Mouse (Mus musculus) layer of hippocampus, adult 18-20 months (tissue): ENCODE results near the gene Otulin. TPM values are rescaled to one million over a fixed set of nuclear protein-coding genes. Genes with fewer than 3 reads are reported as not detected.

Experiments
- DNase-seq, 2 experiments: peaks; one replicate each; pipeline ENCODE4 v3.0.0; 2022; ENCODE audit warnings: low spot score in 2 of 2
- long read RNA-seq: library from polyadenylated mRNA; stranded (forward); transcript quantifications from one replicate; pipeline ENCODE4 v2.0.0, GENCODE M21; 2021
- total RNA-seq, 2 experiments: library from RNA; stranded (reverse); gene quantifications; 2 replicates each; pipeline ENCODE4 v1.2.3; 2021

Otulin gene
- 10 to 100 TPM; 20.7 to 21.4 TPM for total RNA-seq
- long read RNA-seq, transcript Otulin-201 (7 exons, 1,491 nt) = major isoform, 14 of 25 reads
- long read RNA-seq, partial matches to known transcripts = 0 of 25 reads
- long read RNA-seq, other reads (novel, unspliced or antisense) = 9 of 25 reads

DNA sequence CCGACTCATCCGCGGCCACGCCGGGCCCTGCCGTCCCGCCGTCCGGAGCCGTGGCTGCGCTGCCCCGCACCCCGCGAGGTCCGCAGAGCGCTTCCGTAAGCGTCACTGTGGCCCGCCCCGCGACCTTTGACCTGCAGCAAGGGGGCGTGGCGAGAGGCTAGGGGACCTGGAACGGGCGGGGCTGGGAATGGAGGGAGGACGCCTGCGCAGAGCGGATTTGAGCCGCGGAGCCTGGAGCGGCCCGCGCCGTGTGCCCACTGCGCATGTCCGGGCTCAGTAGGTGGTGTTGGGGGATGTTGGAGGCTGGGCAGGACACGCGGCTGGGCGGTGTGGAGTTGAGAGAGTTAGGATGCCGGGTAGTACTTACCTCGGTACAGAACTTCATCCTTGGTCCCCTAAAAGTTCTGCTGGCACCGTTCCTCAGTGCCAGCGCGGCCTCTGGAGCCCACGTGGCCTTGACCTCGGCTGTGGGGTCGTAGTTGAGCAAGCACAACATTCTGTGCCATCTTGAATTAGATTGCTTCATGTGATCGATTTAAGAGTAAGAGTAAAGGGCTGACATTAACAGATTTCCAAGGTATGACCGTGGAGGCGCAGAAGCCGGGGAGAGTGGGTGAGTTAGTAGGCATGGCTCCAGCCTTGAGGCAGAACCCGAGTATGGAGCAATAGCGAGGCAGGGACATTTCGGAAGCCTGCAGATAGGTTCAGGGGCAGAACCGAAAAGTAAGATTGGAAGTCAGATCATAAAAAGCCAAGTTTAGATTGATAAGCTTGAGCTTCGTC lies at the start of gene Otulin:
TSS of gene Otulin (minus strand) at position 93 of the 783 bp plus-strand sequence.
- DNase-seq = peak; percentile 97 to 98

DNA sequence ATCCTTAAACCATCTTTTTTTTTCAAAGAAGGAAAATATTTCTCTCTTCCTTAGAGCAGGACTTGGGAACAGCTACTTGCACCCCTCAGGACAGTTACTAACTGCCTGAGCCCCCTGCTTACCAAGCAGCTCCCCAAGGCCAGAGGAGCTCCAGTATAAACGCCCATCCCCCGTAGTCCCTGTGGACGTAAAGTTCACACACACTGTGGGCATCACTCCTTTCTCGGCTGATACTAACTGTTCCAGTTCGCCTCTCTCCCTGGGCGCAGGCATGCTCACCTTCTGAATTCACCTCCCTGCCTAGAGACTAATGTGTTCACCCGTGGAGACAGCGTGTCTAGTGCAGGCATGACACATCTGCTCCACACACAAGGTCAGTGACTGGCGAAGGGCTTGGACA lies 48.0 kb upstream of the Otulin start:
- DNase-seq = no peak

DNA sequence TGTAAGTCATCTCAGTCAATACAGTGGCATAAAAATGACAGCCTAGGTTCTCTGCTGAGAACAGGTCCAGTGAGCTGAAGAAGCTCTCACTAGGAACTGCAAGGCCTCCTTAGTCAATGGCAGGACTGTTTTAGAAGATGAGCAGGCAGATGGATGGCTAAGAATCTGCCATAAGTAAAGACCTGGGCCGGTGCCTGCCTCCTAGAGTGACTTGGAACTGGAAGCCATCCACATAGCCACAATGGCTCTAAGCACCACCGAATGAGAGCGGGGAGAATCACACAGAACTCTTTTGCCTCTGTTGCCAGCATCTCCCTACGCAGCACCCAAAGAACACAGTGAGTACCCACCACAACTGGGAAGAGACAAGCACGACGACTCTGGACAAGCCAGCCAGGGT lies 47.3 kb upstream of the Otulin start:
- no peak for DNase-seq

DNA sequence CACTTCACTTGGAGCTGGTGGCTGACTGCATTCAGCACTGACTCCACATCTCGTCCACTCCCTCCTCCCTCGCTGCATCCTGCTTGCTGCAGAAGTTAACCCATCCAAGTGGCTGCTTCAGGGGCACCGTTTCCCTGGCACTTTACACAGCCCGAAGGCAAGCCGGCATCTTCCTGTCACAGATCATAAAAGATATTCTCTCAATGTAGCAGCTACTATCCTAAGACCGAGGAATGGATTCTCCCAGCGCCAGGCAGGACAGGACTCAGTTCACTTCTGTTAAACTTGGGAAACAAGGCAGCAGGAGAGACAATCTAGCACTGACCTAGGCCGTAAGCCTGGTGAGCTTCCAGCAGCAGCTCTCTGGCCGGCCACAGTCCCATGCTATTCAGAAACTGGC lies 45.7 kb upstream of the Otulin start:
- no peak for DNase-seq

GRCm38 (mm10) chr15:27675122-27675521 lies 44.6 kb upstream of the Otulin start:
- no peak for DNase-seq

DNA sequence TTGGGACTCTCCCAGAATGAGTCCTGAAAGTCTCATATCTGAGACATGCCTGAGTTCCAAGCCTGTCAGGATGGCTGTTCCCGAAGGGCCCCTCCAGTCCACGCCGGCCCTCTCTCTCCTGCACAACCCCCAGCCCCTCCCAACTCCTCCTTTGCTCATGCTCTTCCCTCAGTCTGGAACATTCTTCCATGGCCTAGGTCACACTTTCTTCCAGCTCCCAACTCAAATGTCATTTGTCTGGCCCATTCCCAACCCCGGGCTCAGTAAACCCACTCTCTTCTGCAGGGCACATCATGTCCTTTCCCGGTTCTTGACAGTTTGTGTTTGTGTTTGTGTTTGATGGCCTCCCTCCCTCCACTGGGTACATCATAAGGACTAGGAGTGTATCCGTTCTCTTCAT lies 43.5 kb upstream of the Otulin start:
- no peak for DNase-seq

GRCm38 (mm10) chr15:27673151-27673550 lies 42.7 kb upstream of the Otulin start:
- no peak for DNase-seq

DNA sequence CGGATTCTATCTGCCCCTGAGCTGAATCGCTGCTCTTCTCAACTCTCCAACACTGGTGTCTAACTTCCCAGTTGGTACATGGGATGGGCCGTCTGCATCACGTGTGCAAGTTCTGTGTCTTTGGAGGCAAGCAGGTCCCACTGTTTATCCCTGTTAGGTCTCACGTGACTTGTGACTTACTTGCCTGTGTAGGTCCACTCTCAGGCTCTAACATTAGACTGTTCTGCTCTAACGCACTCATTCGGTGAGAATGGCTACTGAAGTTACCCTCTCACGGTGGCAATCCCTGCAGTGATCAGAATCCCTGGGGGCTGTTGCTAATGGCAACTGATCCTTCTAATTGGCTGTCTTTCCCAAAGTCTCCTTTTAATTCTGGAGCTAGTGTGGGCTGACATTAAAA lies 41.8 kb upstream of the Otulin start:
- DNase-seq = no peak

- no peak for DNase-seq
Observed at GRCm38 (mm10) chr15:27671612-27672245, 41.2 kb upstream of the Otulin start.

- no peak for DNase-seq
Observed at GRCm38 (mm10) chr15:27670708-27671107, 40.2 kb upstream of the Otulin start.

GRCm38 (mm10) chr15:27669931-27670411 lies 39.5 kb upstream of the Otulin start:
- no peak for DNase-seq

DNA sequence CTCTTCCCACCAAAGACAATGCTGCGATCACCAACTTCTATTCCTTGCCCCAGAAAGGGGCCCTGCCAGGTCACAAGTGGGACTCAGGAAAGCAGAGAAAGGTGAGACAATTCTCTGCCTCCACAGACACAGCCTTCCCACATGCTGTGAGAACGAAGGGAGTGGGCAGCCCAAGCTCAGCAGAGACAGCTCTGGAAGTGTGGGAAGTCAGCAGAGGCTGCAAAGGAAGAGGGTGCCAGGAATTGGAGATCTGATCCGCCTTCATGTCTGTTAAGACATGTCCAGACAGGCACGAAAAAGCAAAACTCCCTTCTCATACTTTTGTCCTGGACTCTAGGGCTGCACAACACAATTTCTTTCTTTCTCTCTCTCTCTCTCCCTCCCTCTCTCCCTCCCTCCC lies 38.8 kb upstream of the Otulin start:
- peak in 1 of 2 experiments; percentile 66 for DNase-seq

DNA sequence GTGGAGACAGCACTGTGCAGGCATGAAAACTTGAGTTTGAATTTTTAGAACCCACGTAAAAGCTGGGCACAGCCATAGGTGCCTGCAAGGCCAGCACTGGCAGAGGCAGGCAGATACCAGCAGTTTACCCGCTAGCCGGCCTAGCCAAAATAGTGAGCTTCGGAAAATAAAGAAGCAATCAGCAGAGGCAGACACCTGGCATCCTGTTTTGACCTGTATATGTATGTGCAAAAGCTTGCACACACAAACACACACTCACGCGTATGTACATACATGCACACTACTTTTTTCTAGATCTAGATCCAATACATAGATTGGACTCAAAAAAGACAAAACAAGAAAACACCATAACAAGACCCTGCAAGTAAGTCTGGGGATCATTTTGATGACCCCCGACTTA lies 38.1 kb upstream of the Otulin start:
- DNase-seq = no peak

DNA sequence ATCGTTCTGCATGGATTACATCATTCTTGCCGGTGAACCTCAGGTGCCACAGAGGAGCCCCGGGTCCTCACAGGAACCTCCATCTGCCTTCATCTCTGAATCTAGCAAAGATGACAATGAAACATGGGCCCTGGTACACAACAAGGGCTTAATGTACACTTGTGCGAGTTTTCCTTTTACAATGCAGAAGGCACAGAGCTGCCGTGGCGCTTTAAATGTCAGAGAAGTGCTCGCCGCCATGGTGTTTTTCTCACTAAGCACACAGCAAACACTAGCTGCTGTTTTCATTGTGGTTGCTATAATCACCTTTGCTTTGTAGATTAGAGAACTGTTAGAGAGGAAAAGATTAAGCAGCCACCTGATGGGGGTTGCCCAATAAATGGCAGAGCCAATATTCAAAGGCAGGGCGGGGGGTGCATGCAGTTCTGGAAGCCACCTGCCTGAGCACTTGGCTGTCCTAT lies 37.5 kb upstream of the Otulin start:
- no peak for DNase-seq

GRCm38 (mm10) chr15:27666911-27667539 lies 36.5 kb upstream of the Otulin start:
- no peak for DNase-seq

- no peak for DNase-seq
Observed at GRCm38 (mm10) chr15:27665392-27665911, 35.0 kb upstream of the Otulin start.

- no peak for DNase-seq
Observed at GRCm38 (mm10) chr15:27664126-27664525, 33.6 kb upstream of the Otulin start.

DNA sequence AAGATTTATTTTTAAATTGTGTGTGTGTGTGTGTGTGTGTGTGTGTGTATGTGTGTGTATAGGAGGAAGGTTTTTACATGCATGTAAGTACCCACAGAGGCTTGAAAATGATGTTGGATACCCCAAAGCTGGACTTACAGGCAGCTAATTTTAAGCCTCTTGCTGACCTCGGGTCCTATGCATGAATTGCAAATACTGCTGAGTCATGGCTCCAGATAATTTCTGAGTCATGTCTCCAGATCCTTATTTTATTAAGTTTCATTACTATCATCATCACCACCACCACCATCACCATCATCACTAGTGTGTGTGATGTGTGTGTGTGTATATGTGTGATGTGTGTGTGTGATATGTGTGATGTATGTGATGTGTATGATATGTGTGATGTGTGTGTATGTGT lies 32.2 kb upstream of the Otulin start:
- DNase-seq = no peak

DNA sequence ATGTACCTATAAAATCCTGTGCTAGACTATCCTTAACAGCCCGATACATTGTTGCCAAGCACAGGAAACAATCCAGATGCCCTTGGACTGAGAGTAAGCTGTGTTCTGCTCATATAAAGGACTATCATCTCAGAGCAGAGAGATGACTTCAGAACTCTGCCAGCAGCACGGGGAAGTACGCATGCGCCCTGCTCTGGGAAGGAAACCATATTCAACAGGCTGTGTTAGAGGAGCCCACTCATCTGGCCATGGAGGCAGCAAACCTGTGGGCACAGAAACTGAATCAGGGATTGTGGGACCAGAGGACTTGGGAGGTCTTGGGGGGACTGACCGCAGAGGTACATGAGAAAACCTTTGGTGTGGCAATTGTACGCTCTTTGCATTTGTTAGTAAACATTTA lies 31.2 kb upstream of the Otulin start:
- DNase-seq = no peak

DNA sequence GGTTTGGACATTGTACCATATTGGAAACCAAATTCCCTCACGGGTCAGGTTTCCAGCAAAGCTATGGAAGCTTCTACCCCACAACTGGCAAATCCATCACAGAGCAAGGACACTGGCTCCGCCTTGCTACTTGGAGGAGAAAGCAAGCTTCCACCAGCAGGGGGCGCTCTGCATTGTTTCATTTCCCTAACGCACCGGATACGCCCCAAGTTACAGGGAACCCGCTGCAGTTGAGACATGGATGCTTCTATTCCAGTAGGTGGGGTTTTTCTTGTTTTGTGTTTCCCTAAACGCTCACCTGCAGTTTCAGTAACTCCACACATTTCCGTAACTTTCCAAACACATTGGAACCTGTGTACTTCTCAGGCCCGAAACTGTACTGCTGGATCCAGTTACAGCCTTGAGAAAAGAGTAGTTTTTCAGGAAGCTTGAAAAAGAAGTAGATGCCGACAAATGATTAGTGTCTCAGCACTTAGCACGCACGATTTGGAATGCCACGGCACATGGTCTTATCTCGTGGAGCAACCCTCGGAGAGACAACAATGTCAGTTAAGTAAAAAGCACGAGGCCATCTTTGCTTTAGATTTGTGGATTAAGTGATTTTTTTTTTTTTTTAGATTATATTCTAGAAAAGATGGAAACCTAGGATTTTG lies 29.2 kb upstream of the Otulin start:
- peak; percentile 76 to 96 for DNase-seq

DNA sequence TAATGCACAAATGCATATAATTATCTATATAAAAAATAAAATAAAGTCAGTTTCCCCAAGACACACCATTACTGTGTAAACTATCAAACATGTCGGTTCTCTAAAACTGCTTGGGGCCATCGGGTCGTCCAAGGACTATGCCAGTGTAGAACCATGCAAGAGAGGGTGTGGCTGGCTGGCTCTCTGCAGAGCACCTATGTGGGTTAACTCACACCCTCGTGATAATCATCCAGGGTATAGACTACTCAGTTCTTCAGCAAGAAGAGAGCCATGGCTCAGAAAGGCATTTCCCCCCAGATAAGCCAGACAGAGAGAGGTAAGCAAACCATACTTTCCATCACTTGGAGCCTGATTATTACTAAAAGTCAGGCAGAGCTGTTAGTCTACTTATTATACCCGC lies 28.6 kb upstream of the Otulin start:
- DNase-seq = no peak
